Mouse (Mus musculus) liver, embryonic 12.5 days (tissue): ENCODE data around the gene Poc1a. TPM values are rescaled to one million over a fixed set of nuclear protein-coding genes. Genes with fewer than 3 reads are reported as not detected.

Source experiments
- ATAC-seq: fragments of 200-750 bp; cut with Nextera tagmentation; 2 replicates; pipeline ENCODE4 v1.8.0; 2017; ENCODE audit warnings: moderate number of reproducible peaks, mild to moderate bottlenecking, moderate library complexity
- H3K27ac ChIP-seq: fragments of 300-500 bp; sonication (generic); 2 replicates; pipeline ENCODE4 v1.5.1; 2016; ENCODE audit warnings: mild to moderate bottlenecking
- H3K27me3 ChIP-seq: fragments of 300-500 bp; sonication (generic); replicated peaks from 2 replicates; pipeline ENCODE4 v1.6.1; 2016; ENCODE audit warnings: mild to moderate bottlenecking, moderate library complexity
- H3K36me3 ChIP-seq: fragments of 300-500 bp; sonication (generic); 2 replicates; pipeline ENCODE4 v1.6.1; 2016; ENCODE audit warnings: mild to moderate bottlenecking, moderate library complexity
- H3K4me1 ChIP-seq: fragments of 300-500 bp; sonication (generic); 2 replicates; pipeline ENCODE4 v1.6.1; 2016
- H3K4me2 ChIP-seq: fragments of 300-500 bp; sonication (generic); 2 replicates; pipeline ENCODE4 v1.6.1; 2016; ENCODE audit warnings: mild to moderate bottlenecking, moderate library complexity
- H3K4me3 ChIP-seq: fragments of 300-500 bp; sonication (generic); 2 replicates; pipeline ENCODE4 v1.5.1; 2016; ENCODE audit warnings: mild to moderate bottlenecking, moderate library complexity
- H3K9ac ChIP-seq: fragments of 300-500 bp; sonication (generic); 2 replicates; pipeline ENCODE4 v1.6.1; 2016; ENCODE audit warnings: mild to moderate bottlenecking, moderate library complexity
- H3K9me3 ChIP-seq: fragments of 300-500 bp; sonication (generic); replicated peaks from 2 replicates; pipeline ENCODE4 v1.6.1; 2016; ENCODE audit warnings: mild to moderate bottlenecking, moderate library complexity
- WGBS: fragments of 180-500 bp; shearing (Covaris S2); methylation state at CpG from one replicate; pipeline ENCODE4 v1.1.7; 2016; ENCODE audit not compliant: insufficient replicate concordance; 5-methylcytosine and 5-hydroxymethylcytosine counted together
- polyA plus RNA-seq: library from polyadenylated mRNA; unstranded; fragments of >200 nt; fragmentation: Nextera tagmentation; extraction: Ambion mirVana; gene quantifications from 2 replicates; pipeline ENCODE4 v1.2.1, GENCODE M21; 2016

Gene Poc1a
- polyA plus RNA-seq, 1 experiment from 2014 or later, result 29.0 TPM

DNA sequence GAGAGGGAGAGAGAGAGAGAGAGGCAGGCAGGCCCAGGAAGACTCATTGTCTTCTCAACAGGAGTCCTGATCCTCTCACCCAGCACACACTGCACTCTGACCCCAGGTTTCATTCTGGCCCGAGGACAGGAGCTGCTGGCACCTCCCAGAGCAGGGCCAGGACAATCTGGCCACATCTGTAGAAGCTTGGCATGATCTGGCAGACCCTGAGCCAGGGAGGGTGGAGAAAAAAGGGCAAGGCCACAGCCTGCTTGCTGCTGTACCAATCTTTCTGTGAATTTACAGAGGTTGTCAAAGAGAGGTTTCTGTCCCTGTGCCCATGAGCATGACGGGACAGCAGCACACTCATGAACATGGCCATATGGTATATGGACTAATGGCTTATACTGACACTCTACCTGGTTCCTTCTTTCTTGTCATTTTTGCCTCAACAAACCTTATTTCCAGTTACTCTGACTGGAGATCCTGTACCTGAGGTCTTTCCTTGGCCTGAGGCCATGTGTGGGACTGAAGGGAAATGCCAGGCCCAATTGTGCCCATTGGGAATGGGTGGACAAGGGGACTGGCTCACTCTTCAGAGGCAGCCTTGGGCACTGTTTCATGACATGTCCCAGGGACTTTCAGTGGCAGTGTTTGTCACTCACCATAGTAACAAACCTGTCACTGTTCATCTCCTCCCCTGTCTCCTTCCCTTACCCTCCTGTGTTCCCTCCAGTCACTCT is 13.8 kb upstream of the Poc1a start:
- Histone ChIP-seq H3K9me3 (no peaks in the 10 kb centered on the region), H3K4me2 (no peak overlapping the region), H3K36me3 (no peaks in the 10 kb centered on the region), H3K27ac (no peak overlapping the region), H3K9ac (no peak overlapping the region), H3K4me1 (peaks cover 10% of the 10 kb centered on the region; the same call in 1 of the 2 replicates), H3K4me3 (no peak overlapping the region), H3K27me3 (0 out of 2 replicates have a peak, but pooled peaks cover 6% of the 10 kb centered on the region)
- 56% methylated on average over 2 of the region's 2 CpGs for WGBS
- no peak for ATAC-seq

DNA sequence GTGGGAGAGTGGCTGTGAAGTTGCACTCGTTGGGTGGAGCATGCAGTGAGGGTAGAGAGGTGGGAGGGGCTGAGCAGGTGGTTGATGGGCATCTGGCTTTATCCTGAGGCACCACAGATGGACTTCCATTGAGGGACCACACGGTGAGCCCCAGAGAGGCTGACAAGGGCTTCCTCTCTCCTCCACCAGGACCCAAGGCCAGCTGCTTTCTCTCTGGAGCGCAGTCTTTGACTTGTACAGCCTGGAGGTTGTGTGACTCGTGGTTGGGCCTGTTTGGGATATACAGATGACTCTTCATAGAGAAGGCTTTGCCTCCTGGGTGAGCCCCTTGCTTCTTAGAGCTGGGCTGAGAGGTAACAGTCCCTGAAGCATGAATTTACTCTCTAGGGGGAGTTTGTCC is 12.4 kb upstream of the Poc1a start:
- Histone ChIP-seq H3K4me1 (peaks cover 10% of the 10 kb centered on the region; the same call in 1 of the 2 replicates), H3K9me3 (no peaks in the 10 kb centered on the region), H3K4me3 (no peak overlapping the region), H3K27ac (no peak overlapping the region), H3K27me3 (0 out of 2 replicates have a peak, but pooled peaks cover 6% of the 10 kb centered on the region), H3K36me3 (no peaks in the 10 kb centered on the region), H3K9ac (no peak overlapping the region), H3K4me2 (no peak overlapping the region)
- no peak for ATAC-seq
- 39% methylated on average over 4 of the region's 4 CpGs for WGBS

- H3K9me3 ChIP-seq, result no peaks in the 10 kb centered on the region
Measured at GRCm38 (mm10) chr9:106269076-106269788, 11.6 kb upstream of the Poc1a start.

DNA sequence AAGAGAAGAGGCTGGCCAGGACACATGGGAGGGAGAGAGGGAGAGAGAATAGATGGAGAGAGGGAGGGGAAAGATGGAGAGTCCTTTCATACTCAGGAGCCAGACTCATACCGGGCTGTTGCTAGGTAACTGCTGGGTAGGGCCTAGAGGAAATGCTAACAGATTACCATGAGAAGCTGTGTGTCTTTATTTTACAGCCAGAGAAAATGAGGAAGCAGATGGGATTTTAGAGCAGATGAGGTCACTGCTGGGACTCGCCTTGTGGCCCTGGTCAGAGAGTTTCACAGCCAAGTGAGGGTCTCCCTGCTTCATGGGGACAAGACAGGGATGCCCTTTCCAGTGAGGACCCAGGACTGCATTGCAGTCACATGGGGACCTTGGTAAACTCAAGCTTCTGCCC is 11.0 kb upstream of the Poc1a start:
- no peaks in the 10 kb centered on the region for H3K9me3 ChIP-seq
- no peak for ATAC-seq
- H3K4me3 ChIP-seq, result no peak overlapping the region
- H3K4me1 ChIP-seq, result peaks cover 10% of the 10 kb centered on the region; the same call in 1 of the 2 replicates
- H3K27ac ChIP-seq, result no peak overlapping the region
- no peak overlapping the region for H3K9ac ChIP-seq
- no peak overlapping the region for H3K4me2 ChIP-seq
- 0 out of 2 replicates have a peak, but pooled peaks cover 6% of the 10 kb centered on the region for H3K27me3 ChIP-seq
- 13% methylated on average over 2 of the region's 2 CpGs for WGBS
- no peaks in the 10 kb centered on the region for H3K36me3 ChIP-seq

More at GRCm38 (mm10) chr9:106269076-106269788, 11.6 kb upstream of the Poc1a start:
- 57% methylated on average over 9 of the region's 9 CpGs for WGBS
- H3K4me1 ChIP-seq, result peaks cover 10% of the 10 kb centered on the region; the same call in 1 of the 2 replicates
- no peak overlapping the region for H3K4me3 ChIP-seq
- H3K36me3 ChIP-seq, result no peaks in the 10 kb centered on the region
- no peak overlapping the region for H3K9ac ChIP-seq
- H3K27me3 ChIP-seq, result 0 out of 2 replicates have a peak, but pooled peaks cover 6% of the 10 kb centered on the region
- no peak overlapping the region for H3K4me2 ChIP-seq
- no peak for ATAC-seq
- H3K27ac ChIP-seq, result no peak overlapping the region

GRCm38 (mm10) chr9:106270656-106271055 is 10.2 kb upstream of the Poc1a start:
- Histone ChIP-seq H3K9ac (no peak overlapping the region), H3K4me3 (no peak overlapping the region), H3K4me2 (no peak overlapping the region), H3K27ac (no peak overlapping the region), H3K9me3 (no peaks in the 10 kb centered on the region), H3K36me3 (no peaks in the 10 kb centered on the region), H3K4me1 (peaks cover 10% of the 10 kb centered on the region; the same call in 1 of the 2 replicates), H3K27me3 (0 out of 2 replicates have a peak, but pooled peaks cover 6% of the 10 kb centered on the region)
- no peak for ATAC-seq
- WGBS, result 63% methylated on average over 4 of the region's 4 CpGs

GRCm38 (mm10) chr9:106272288-106272687 is 8.6 kb upstream of the Poc1a start:
- Histone ChIP-seq H3K4me2 (no peak overlapping the region), H3K4me1 (peaks cover 10% of the 10 kb centered on the region), H3K36me3 (no peaks in the 10 kb centered on the region), H3K9me3 (no peaks in the 10 kb centered on the region), H3K4me3 (no peak overlapping the region), H3K27ac (no peak overlapping the region), H3K27me3 (0 out of 2 replicates have a peak, but pooled peaks cover 6% of the 10 kb centered on the region), H3K9ac (no peak overlapping the region)
- WGBS, result 82% methylated on average over 1 of the region's 1 CpGs
- ATAC-seq, result no peak

DNA sequence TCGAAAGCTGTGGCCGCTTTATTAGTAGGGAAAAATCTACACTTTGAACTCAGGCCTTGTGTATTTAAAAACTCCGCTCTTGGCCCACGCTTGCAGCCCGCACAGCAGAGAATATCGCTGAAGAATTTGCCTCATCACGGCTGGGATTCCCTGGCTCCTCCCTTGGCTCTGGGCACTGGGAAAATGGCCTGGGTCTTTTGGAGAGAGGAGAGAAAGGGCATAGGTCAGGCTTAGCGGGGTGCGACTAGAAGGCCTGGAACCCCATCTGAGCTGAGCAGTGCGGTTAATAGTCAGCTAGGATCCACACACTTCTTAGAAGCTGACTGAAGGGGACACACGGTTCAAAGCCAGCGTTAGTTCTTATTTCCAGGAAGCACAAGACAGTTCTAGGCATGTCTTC is 7.6 kb upstream of the Poc1a start:
- no peak overlapping the region for H3K9ac ChIP-seq
- WGBS, result 77% methylated on average over 12 of the region's 12 CpGs
- no peaks in the 10 kb centered on the region for H3K9me3 ChIP-seq
- H3K4me1 ChIP-seq, result peaks cover 6% of the 10 kb centered on the region
- no peaks in the 10 kb centered on the region for H3K36me3 ChIP-seq
- H3K4me3 ChIP-seq, result no peak overlapping the region
- H3K27me3 ChIP-seq, result 0 out of 2 replicates have a peak, but pooled peaks cover 6% of the 10 kb centered on the region
- H3K27ac ChIP-seq, result no peak overlapping the region
- H3K4me2 ChIP-seq, result no peak overlapping the region
- no peak for ATAC-seq

GRCm38 (mm10) chr9:106273791-106274190 is 7.1 kb upstream of the Poc1a start:
- H3K9me3 ChIP-seq, result no peaks in the 10 kb centered on the region
- H3K4me2 ChIP-seq, result no peak overlapping the region

DNA sequence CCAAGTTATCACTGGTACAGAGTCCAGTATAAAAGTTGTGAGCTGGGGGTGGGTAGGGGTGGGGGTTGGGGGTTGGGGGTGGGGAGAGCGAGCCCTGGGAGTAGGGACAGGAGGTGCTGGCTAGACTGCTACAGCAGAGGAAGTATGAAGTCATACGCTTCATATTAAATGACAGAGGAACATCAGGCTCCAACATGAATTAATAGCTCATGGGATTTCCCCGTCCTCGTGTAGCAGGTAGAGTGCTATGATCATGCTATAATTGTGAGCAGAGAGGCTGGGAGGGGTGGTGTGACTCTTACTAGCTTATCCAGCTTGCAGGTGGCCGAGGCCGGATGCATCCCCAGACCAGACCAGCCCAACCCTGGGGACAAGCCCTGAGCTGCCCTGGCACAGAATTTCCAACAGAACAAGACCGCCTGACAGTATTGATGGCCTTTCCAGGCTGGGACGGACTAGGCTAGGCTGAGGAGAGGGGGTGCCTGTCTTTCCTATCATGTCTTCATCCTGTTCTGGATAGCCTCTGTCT is 6.1 kb upstream of the Poc1a start:
- no peak for ATAC-seq
- Histone ChIP-seq H3K9ac (no peak overlapping the region), H3K4me3 (no peak overlapping the region), H3K36me3 (no peaks in the 10 kb centered on the region), H3K27ac (no peak overlapping the region), H3K27me3 (no peaks in the 10 kb centered on the region), H3K4me1 (peaks cover 6% of the 10 kb centered on the region), H3K9me3 (no peaks in the 10 kb centered on the region), H3K4me2 (no peak overlapping the region)
- 75% methylated on average over 8 of the region's 8 CpGs for WGBS

More at GRCm38 (mm10) chr9:106273791-106274190, 7.1 kb upstream of the Poc1a start:
- Histone ChIP-seq H3K36me3 (no peaks in the 10 kb centered on the region), H3K4me3 (no peak overlapping the region), H3K27me3 (0 out of 2 replicates have a peak, but pooled peaks cover 6% of the 10 kb centered on the region), H3K9ac (no peak overlapping the region), H3K4me1 (peaks cover 1% of the 10 kb centered on the region), H3K27ac (no peak overlapping the region)
- WGBS, result 69% methylated on average over 4 of the region's 4 CpGs
- no peak for ATAC-seq

DNA sequence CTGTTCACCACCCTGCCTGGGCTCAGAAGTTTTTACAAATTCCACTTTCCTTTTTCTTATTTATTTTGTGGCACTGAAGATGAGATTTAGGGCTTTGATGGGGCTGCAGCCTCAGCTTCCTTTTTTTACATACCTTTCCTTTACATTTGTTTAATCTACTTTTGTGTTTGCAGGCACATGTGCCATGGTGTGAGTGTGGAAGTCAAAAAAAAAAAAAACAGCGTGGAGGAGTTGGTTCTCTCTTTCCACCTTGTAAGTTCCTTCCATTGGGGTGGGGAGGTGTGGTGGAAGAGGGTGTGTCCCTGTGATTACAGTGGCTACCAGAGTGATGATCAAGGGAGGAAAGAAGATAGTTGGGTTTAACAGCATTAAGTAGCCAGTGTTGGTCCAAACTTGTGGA is 5.1 kb upstream of the Poc1a start:
- no peak overlapping the region for H3K4me3 ChIP-seq
- H3K27me3 ChIP-seq, result no peaks in the 10 kb centered on the region
- no peak overlapping the region for H3K27ac ChIP-seq
- no peak overlapping the region for H3K9ac ChIP-seq
- H3K36me3 ChIP-seq, result no peaks in the 10 kb centered on the region
- WGBS, result 38% methylated on average over 1 of the region's 1 CpGs
- H3K4me2 ChIP-seq, result no peak overlapping the region
- H3K9me3 ChIP-seq, result no peaks in the 10 kb centered on the region
- H3K4me1 ChIP-seq, result peaks cover 12% of the 10 kb centered on the region
- ATAC-seq, result no peak

- peak; percentile 18; the same call in 1 of the 2 replicates for ATAC-seq
- Histone ChIP-seq H3K36me3 (peaks cover 26% of the 10 kb centered on the region), H3K27ac (peak overlapping the region; percentile 55), H3K4me2 (peak overlapping the region; percentile 91), H3K9ac (peak overlapping the region; percentile 89), H3K27me3 (no peaks in the 10 kb centered on the region), H3K9me3 (no peaks in the 10 kb centered on the region), H3K4me1 (peaks cover 26% of the 10 kb centered on the region), H3K4me3 (peak overlapping the region; percentile 85)
- WGBS, result under 1% methylated on average over 14 of the region's 14 CpGs
Measured at GRCm38 (mm10) chr9:106280386-106280785, 475 bp upstream of the Poc1a start.

DNA sequence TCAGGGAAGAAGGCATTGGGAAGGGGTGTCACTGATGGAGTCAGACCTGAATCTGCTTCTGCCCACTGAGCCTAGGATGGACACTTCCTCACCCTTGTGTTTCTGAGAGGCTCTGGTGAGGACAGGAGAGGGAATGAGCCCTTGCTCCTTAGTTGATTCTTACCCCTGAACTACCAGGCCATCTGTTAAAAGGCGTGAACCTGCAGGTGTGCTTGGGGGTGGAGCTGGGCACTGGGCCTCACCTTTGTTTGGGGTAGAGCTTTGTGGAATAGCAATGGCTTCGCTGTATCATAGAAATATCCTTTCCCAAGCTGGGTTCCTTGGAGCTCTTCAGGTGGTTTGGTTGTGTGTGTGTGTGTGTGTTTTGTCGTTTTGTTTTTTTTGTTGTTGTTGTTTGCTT is 1.2 kb downstream of the Poc1a start:
- H3K4me2 ChIP-seq, result peak overlapping the region; percentile 91
- peaks cover 41% of the 10 kb centered on the region for H3K36me3 ChIP-seq
- WGBS, result 76% methylated on average over 3 of the region's 3 CpGs
- H3K9me3 ChIP-seq, result no peaks in the 10 kb centered on the region
- H3K4me3 ChIP-seq, result peak overlapping the region; percentile 85
- H3K9ac ChIP-seq, result peak overlapping the region; percentile 89
- ATAC-seq, result no peak
- no peaks in the 10 kb centered on the region for H3K27me3 ChIP-seq
- no peak overlapping the region for H3K27ac ChIP-seq
- peaks cover 26% of the 10 kb centered on the region for H3K4me1 ChIP-seq
